Mouse (Mus musculus) cerebellum, postnatal 4 days (tissue): ENCODE measurements at regions not wholly inside any gene's neighbourhood (a gene's known extent, or its start where the extent isn't known, plus 50 kb on each side); places are given as distances from the start of the nearest gene placed in this dataset.

Experiments used
- DNase-seq, 2 experiments: peaks; one replicate each; pipeline ENCODE4 v3.0.0; 2022; ENCODE audit warnings: low spot score in 2 of 2, mixed read lengths in 1 of 2

DNA sequence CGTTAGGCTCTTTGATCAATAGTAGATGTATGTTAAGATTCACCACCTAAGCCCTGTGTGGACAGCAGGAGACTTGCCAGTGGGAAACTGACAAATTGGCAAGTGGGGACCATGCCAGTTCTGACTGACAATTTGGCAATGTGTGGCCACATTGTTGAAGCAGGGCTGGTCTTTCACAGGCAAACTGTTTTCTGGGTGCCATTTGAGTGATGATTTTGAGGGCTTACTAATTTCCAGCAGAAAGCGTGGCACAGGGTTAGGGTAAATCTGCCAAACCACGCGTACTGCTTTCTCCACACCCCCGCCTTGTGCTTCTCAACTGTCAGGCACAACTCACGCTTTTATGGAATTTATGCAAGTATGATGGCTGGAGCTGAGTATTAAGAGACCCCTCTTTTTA, 91.2 kb upstream of the Trpm3 start:
- DNase-seq = no peak

DNA sequence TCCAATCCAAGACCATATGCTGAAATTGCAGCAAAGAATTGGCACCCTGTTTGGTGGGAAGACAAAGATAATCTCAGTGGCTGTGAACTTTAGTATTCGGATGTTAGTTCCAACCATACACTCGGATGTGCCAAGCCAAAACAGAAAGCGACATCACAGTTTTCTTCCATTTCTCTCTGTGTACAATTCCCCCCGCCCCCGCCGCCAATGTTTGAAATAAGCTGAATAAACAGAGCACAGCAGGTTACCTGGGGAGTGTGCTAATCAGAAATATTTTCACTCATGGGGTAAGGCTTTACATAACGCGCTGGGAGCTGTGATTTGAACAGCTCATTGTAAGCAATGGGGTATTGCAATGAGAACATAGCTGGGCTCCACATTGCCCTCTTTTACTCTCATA, 72.5 kb upstream of the Trpm3 start:
- no peak for DNase-seq

DNA sequence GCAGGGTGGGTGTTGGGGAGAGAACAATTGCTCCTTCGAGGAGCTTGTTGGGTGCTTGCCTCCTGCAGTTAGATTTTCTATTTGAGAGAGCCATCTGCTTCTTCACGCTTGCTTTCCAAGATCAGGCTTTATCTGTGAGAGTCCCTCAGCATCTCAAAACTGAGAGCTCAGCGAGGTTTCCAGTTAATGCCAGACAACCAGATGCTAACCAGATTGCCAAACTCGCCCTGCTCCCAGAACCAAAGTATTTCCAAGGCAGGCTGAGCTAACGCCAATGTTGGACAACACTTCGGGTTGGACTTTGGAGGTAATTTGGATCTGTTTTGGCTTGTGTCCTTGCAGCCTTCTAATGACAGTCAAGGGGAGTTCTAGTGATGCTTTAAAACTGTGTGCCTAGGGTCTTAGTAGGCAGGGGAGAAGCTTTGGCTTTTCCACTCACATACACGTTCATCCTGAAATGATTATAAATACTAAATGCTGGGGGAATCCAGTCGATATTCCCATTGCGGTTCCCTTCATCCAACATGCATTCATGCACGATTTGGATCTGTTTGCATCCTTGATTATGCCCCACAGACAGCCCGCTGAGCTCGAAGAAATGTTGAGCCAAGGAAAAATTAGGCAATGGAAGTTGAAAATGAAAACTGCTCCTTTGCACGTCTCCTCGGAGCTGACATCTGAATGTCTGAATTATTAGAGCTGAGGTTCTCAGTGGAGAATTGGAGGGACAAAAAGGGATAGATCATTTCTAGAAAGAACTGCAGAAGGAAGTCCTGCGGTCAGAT, 68.4 kb upstream of the Trpm3 start:
- no peak for DNase-seq

DNA sequence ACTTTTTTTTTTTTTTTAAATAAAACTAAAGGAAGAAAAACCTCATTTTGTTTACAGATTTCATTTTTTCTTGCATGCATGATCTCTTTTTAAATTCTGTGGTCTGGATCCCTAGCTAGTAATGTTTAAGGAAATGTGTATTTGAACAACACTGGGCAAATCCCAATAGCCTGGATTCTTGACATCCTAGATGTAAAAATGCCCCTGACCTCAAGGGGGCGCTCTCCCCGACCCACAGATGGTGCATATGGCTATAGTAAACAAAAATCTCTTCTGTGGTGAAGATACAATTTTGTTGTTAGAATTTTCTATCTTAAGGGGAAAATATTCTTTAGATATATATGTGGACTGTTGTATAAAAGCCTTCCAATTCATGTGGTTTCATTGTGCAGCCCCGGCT, 67.1 kb upstream of the Trpm3 start:
- no peak for DNase-seq

DNA sequence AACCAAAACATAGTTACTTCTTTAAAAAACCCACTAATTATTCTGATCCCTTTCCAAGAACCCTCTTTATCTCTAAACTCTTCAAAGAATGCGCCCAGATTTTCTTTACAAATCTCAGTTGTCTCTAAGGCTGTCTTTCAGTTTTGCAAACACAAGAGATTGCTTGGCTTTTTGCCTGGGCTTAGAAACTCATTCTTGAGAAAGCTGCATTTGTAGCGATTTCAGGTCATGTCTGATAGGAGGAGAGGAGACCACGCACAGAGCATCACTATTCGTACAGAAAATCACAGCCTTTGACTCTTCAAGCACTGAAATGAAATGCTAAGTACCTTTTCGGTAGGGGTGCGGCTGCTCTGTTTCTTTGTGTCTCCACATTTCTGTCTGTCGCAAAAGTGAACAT, 64.8 kb upstream of the Trpm3 start:
- no peak for DNase-seq

DNA sequence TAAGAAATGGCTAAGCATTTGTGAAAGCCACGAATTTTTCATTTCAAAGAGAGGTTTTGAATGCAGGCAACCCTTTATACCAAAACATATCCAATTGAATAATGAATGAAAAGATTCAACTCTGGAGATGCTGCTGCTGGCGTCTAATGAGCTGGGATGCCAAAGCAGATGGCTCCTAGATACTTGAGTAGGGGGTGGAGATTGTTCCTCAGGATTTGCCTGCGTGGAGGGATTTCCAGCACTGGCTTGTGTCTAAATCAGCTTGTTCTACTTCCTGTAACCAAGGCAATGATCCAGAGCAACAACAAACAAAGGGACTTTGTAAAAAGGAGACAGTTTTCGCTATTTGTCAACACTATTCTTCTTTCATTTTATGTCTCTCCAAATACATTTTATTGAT, 57.4 kb upstream of the Trpm3 start:
- DNase-seq = peak in 1 of 2 experiments; percentile 8
